Mouse (Mus musculus): ENCODE measurements around the gene Zfyve21. TPM values are rescaled to one million over a fixed set of nuclear protein-coding genes. Genes with fewer than 3 reads are reported as not detected.
A peak's percentile ranks its signal among the peaks of the same experiment; 100 is the strongest.

Zfyve21 gene
- polyA plus RNA-seq (2015; fragmentation: Nextera tagmentation; extraction: Ambion mirVana) = 117 and 125 TPM in 2 replicates

DNA sequence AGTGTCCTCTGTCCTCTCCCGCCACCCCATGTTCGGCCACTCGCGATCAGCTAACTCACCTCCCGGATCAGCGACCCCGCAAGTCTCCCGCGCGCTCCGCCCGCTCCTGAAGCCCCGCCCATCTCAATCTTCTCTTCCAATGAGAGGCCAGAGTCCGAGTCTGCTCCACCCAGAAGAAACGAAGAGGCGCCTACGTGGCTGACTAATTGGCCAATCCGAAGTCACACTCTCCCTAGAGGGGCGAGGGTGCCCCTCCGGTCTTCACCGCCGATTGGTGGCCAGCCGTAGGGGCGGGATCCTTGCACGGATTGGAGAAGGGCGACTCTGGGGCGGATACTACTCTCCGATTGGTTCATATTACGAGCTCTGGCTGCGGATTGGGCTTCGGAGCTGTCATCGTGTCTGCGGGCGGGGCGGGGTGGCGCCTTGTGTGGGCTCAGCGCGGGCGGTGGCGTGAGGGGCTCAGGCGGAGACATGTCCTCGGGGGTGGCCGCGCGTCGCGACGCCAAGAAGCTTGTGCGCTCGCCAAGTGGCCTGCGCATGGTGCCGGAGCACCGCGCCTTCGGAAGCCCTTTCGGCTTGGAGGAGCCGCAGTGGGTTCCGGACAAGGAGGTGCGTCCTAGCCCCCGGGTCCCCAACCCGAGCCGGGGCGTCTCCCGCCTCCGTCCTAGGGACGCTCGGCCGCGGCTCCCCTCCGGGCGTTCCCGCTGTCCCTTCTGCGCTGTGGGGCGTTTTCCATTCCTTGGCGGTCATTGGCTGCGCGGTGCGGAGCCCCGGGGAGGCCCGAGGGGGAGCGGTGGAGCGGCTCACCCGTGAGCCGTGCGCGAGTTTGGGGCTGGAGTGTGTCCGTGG, at the start of gene Zfyve21, which contains the start of gene Xrcc3:
TSS of gene Zfyve21 (plus strand) at position 405 of the 852 bp plus-strand sequence.
TSS of gene Xrcc3 (minus strand) at position 108 of the 852 bp plus-strand sequence.
- peaks cover 66% of the 10 kb centered on the region for H3K4me1 ChIP-seq
- WGBS = under 1% methylated on average over 86 of the region's 87 CpGs

DNA sequence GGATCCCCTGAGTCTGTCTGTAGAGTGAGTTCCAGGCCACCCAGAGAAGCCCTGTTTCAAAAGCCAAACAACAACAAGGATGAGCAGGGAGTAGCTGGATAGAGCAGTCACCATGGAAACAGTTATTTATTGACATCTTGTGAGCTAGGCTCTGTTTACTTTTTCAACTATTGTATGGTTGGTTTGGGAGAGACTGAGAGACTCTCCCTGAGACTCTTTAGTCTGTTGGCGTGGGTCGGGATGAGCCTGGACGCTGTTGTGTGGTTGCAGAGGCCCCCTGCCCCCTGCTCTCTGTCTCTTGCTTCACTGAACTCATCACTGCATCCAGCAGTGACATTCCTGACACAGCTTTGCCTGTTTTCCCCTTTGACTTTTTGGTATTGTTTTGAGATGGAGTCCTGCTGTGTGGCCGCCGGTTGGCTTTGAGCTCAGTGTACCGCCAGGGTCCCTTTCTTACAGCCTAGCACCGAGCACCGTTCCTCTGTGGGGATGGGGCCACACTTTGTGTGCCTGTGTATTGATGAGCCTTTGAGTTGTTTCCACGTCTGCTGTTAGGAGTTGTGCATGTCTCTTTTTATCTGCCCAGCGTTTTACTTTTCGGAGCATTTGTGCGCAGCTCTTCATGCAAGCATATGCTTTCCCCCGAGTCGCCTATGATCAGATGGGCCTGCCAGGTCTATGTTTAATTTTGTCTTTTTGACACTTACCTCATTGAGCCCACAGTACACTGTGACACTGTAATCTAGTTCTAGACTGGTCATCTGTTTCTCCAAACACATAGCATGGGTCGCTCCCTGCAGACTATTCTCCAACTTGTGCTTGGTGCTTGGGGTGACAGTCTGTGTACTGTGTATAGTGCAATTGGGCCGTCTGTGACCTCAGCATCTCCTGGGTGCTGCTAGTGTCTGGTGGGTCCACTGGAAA, 47.4 kb upstream of the Zfyve21 start:
- ATAC-seq (replicated peaks; ENCODE audit: low FRiP score) = peak; percentile 38; the same call in 1 of the 2 replicates
- Histone ChIP-seq H3K27me3 (no peaks in the 10 kb centered on the region), H3K9ac (no peak overlapping the region), H3K27ac (peak overlapping the region; percentile 38; the same call in 1 of the 2 replicates), H3K36me3 (peaks cover 12% of the 10 kb centered on the region), H3K4me3 (replicated peaks) (no peak overlapping the region), H3K4me1 (peaks cover 39% of the 10 kb centered on the region), H3K9me3 (replicated peaks) (no peaks in the 10 kb centered on the region), H3K4me2 (0 out of 2 replicates have a peak overlapping the region, but pooled peaks have one; percentile 3)
- WGBS = 62% methylated on average over 16 of the region's 16 CpGs

More for the DNA sequence above, at the start of gene Zfyve21, which contains the start of gene Xrcc3:
- H3K4me3 ChIP-seq (replicated peaks) = peak within 1 kb of the TSS; percentile 65
- H3K9me3 ChIP-seq (replicated peaks) = no peaks in the 10 kb centered on the region
- peak within 1 kb of the TSS; percentile 96 for H3K27ac ChIP-seq
- peak within 1 kb of the TSS; percentile 69 for H3K9ac ChIP-seq
- peaks cover 13% of the 10 kb centered on the region; the same call in 1 of the 2 replicates for H3K36me3 ChIP-seq
- H3K27me3 ChIP-seq = no peaks in the 10 kb centered on the region
- ATAC-seq (replicated peaks; ENCODE audit: low FRiP score) = peak; percentile 98
- peak within 1 kb of the TSS; percentile 86 for H3K4me2 ChIP-seq

DNA sequence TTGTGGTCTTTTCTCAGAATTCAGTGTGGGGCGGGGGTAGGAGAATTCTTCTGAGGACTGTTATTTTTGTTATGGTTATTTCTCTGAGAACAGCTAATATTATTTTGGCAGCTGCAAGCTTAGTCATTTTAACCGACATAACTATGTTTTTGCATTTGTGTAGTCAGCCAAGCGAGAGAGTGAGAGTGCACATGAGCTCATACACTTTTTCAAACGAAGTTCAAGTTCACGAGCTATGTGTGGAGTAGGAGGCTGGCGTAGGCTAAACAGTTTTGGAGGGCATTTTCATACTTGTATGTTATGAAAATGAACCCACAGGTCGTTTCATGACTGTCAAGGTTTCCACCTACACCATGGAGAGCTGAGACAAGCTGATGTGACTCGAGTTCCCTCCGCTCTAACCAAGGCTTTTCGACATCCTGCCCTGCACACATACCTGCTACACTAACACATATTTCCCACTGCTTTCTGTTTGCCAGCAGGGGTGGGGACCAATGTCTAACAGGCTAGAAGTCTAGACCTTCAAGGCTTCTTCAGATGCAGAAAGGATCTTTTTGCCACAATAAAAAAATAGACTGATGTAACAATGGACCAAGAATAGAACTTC, 45.5 kb upstream of the Zfyve21 start:
- Histone ChIP-seq H3K9me3 (replicated peaks) (no peaks in the 10 kb centered on the region), H3K4me1 (peaks cover 39% of the 10 kb centered on the region), H3K4me3 (replicated peaks) (no peak overlapping the region), H3K9ac (no peak overlapping the region), H3K27me3 (no peaks in the 10 kb centered on the region), H3K4me2 (no peak overlapping the region), H3K27ac (no peak overlapping the region), H3K36me3 (peaks cover 23% of the 10 kb centered on the region)
- ATAC-seq (replicated peaks; ENCODE audit: low FRiP score) = no peak
- WGBS = 86% methylated on average over 10 of the region's 10 CpGs

DNA sequence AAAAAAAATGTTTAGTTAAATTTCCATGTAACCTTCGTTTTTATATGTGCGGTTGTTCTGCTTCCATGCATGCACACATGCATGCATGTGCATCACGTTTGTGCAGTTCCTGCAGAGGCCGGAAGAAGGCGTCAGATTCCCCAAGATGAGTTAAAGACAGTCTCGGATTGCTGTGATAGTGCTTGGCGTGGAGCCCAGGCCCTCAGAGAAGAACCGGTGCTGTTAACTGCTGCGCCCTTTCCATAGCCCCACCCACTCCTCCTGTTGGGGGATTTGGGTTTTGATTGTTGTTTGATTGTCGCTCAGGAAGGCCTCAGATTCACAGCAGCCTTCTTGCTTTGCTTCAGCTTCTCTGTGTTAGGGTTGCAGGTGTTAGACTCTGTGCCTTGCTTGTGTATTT, 44.7 kb upstream of the Zfyve21 start:
- no peak for ATAC-seq (replicated peaks; ENCODE audit: low FRiP score)
- no peak overlapping the region for H3K9ac ChIP-seq
- no peaks in the 10 kb centered on the region for H3K27me3 ChIP-seq
- no peak overlapping the region for H3K4me3 ChIP-seq (replicated peaks)
- H3K36me3 ChIP-seq = peaks cover 30% of the 10 kb centered on the region
- H3K4me2 ChIP-seq = no peak overlapping the region
- WGBS = 33% methylated on average over 10 of the region's 10 CpGs
- no peaks in the 10 kb centered on the region for H3K9me3 ChIP-seq (replicated peaks)
- H3K27ac ChIP-seq = peak overlapping the region; percentile 45
- H3K4me1 ChIP-seq = peaks cover 39% of the 10 kb centered on the region

DNA sequence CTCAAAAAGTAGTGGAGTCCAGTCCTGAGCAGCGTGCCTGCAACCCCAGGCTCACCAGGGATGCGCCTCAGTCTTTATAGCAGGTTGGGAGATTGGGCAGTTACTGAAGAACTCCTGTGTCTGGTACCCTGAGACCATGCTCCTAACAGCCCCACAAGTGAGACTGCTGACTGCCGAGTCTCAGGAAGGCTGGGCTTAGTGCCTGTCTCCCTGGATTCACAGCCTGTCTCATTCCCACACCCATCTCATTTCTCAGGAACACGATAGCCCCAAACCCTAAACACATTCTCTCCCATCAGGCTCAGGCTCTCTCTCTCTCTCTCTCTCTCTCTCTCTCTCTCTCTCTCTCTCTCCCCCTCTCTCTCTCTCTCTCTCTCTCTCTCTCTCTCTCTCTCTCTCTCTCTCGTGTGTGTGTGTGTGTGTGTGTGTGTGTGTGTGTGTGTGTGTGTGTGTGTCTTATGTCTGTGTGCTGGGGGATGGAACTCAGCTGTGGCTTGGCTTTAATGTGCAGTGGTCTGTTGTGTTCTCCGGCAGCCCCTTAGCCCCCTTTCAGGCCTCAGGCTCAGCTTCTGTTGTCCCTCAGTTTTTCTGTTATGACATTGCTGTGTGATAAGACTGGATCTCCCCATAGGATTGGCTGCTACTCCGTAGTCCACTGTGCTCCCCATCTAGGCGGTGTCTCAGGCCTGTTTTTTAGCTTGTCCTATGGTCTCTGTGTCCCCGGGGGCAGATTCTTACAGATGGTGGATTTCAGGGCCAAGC, 44.0 kb upstream of the Zfyve21 start:
- 60% methylated on average over 8 of the region's 9 CpGs for WGBS
- Histone ChIP-seq H3K4me1 (peaks cover 39% of the 10 kb centered on the region), H3K9me3 (replicated peaks) (no peaks in the 10 kb centered on the region), H3K4me3 (replicated peaks) (no peak overlapping the region), H3K36me3 (peaks cover 37% of the 10 kb centered on the region), H3K9ac (no peak overlapping the region), H3K27ac (peak overlapping the region; percentile 45), H3K4me2 (no peak overlapping the region), H3K27me3 (no peaks in the 10 kb centered on the region)
- ATAC-seq (replicated peaks; ENCODE audit: low FRiP score) = no peak

DNA sequence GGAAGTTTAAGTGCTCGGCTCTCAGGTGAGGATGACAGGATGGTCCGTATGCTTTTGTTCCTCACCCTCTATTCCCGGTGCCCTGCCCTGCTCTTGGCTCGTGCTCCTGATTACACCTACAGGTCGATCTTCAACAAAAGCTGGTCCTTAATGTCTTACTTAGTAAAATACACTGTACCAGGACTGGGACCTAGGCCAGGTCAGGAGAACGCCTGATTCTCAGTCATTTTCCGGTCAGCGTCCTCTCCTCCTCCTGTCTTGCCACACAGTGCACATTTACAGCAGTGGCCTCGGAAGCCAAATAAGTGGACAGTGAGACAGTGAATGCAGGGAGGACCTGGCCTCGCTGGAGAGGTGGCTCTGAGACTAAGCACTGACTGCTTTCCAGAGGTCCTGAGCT, 43.3 kb upstream of the Zfyve21 start:
- 83% methylated on average over 10 of the region's 10 CpGs for WGBS
- H3K36me3 ChIP-seq = peaks cover 43% of the 10 kb centered on the region
- H3K4me3 ChIP-seq (replicated peaks) = no peak overlapping the region
- ATAC-seq (replicated peaks; ENCODE audit: low FRiP score) = no peak
- no peak overlapping the region for H3K4me2 ChIP-seq
- H3K27me3 ChIP-seq = no peaks in the 10 kb centered on the region
- H3K9me3 ChIP-seq (replicated peaks) = no peaks in the 10 kb centered on the region
- 0 out of 2 replicates have a peak overlapping the region, but pooled peaks have one; percentile 32 for H3K27ac ChIP-seq
- no peak overlapping the region for H3K9ac ChIP-seq
- peaks cover 36% of the 10 kb centered on the region for H3K4me1 ChIP-seq

DNA sequence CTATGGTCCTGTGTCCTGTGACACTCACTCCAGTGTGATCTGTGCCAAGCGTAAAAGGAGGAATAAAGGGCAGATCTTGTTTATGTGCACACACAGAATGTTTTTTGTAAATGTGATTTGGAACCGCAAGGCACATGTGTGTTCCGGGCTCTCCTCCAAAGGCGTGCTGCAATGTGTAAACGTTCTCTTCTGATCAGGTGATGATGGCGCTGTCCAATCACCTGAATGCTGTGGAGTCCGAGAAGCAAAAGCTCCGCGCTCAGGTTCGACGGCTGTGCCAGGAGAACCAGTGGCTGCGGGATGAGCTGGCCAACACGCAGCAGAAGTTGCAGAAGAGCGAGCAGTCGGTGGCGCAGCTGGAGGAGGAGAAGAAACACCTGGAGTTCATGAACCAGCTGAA, 39.8 kb upstream of the Zfyve21 start:
- no peaks in the 10 kb centered on the region for H3K9me3 ChIP-seq (replicated peaks)
- no peak for ATAC-seq (replicated peaks; ENCODE audit: low FRiP score)
- no peak overlapping the region for H3K27ac ChIP-seq
- H3K4me1 ChIP-seq = peaks cover 10% of the 10 kb centered on the region
- peaks cover 78% of the 10 kb centered on the region for H3K36me3 ChIP-seq
- no peak overlapping the region for H3K4me2 ChIP-seq
- WGBS = 79% methylated on average over 16 of the region's 16 CpGs
- no peak overlapping the region for H3K9ac ChIP-seq
- H3K27me3 ChIP-seq = no peaks in the 10 kb centered on the region
- no peak overlapping the region for H3K4me3 ChIP-seq (replicated peaks)

DNA sequence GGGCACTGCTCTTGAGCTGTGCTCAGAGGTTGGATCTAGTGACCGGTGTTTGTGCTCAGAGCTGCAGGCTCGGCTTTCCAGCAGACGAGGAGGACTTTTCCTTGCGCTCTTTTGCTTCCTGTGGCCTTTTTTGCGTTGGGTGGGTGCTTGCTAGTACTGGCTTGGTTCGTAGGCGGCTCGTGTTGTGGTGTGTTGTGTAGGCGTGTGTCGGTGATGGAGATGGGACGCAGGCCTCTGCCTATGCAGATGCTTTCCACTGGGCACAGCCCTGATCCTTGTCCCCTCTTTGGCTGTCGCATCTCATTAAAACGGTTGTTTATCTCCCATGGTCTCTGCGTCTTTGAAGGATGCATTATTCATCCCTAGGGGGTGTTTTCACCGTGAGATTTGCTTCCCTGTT, 39.1 kb upstream of the Zfyve21 start:
- Histone ChIP-seq H3K4me2 (no peak overlapping the region), H3K27ac (no peak overlapping the region), H3K9me3 (replicated peaks) (no peaks in the 10 kb centered on the region), H3K9ac (no peak overlapping the region), H3K4me1 (peaks cover 3% of the 10 kb centered on the region), H3K27me3 (no peaks in the 10 kb centered on the region), H3K36me3 (peaks cover 85% of the 10 kb centered on the region), H3K4me3 (replicated peaks) (no peak overlapping the region)
- no peak for ATAC-seq (replicated peaks; ENCODE audit: low FRiP score)
- whole genome bisulfite sequencing = 82% methylated on average over 15 of the region's 15 CpGs

DNA sequence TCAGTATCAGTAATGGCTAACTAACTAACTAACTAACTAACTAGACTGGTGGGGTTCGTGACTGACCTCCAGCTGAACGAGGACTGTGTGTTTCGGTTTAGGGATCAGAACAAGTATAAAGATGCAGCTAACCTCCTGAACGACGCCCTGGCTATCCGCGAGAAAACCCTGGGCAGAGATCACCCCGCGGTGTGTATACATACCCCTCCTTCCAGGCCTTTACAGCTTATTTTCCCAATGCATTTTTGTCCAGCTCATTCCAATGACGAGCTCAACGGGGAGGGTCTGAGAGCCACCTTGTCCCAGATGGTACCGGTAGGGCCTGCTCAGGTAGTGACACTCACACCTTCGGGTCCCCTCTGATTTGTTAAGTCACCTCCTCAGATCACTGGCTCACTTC, 36.1 kb upstream of the Zfyve21 start:
- Histone ChIP-seq H3K36me3 (peaks cover 98% of the 10 kb centered on the region), H3K27me3 (no peaks in the 10 kb centered on the region), H3K4me3 (replicated peaks) (no peak overlapping the region), H3K4me1 (no peaks in the 10 kb centered on the region; the same call in 1 of the 2 replicates), H3K9me3 (replicated peaks) (no peaks in the 10 kb centered on the region), H3K9ac (no peak overlapping the region), H3K4me2 (no peak overlapping the region), H3K27ac (peak overlapping the region; percentile 14; the same call in 1 of the 2 replicates)
- ATAC-seq (replicated peaks; ENCODE audit: low FRiP score) = no peak; the same call in 1 of the 2 replicates
- 87% methylated on average over 13 of the region's 13 CpGs for WGBS

DNA sequence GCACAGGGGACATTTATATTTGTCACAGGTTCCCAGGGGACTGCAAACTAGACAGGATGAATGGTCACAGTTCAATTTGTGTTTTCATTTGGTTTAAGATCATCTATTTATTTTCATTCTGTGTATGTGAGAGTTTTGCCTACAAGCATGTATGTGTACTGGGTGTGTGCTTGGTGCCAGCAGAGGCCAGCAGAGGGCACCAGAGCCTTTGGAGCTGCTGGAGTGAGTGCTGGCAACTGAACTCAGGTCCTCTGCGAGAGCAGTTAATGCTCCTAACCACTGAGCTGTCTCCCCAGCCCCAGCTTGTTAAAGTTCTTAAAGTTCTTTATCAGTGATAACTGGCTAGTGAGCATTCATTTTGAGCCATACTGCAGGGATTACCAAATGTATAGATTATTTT, 34.4 kb upstream of the Zfyve21 start:
- 93% methylated on average over 1 of the region's 1 CpGs for WGBS
- no peaks in the 10 kb centered on the region; the same call in 1 of the 2 replicates for H3K4me1 ChIP-seq
- H3K4me3 ChIP-seq (replicated peaks) = no peak overlapping the region
- peaks cover 97% of the 10 kb centered on the region for H3K36me3 ChIP-seq
- no peak overlapping the region for H3K4me2 ChIP-seq
- H3K27me3 ChIP-seq = no peaks in the 10 kb centered on the region
- H3K9me3 ChIP-seq (replicated peaks) = no peaks in the 10 kb centered on the region
- no peak overlapping the region for H3K9ac ChIP-seq
- H3K27ac ChIP-seq = no peak overlapping the region
- no peak for ATAC-seq (replicated peaks; ENCODE audit: low FRiP score)

DNA sequence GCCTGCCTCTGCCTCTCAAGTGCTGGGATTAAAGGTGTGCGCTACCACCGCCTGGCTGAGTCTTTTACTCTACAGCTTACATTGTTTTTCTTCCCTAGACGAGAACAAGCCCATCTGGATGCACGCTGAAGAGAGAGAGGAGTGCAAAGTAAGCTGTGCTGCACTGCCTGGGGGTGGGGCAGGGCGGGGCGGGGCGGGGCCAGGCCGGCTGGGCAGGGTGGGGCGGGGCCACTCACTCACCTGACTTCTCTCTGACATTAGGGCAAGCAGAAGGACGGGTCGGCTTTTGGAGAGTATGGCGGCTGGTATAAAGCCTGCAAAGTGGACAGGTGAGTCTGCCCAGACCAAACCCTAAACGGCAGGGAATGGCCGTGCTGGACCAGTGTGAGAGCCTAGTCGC, 28.8 kb upstream of the Zfyve21 start:
- H3K27me3 ChIP-seq = no peaks in the 10 kb centered on the region
- H3K9ac ChIP-seq = no peak overlapping the region
- H3K27ac ChIP-seq = no peak overlapping the region
- no peaks in the 10 kb centered on the region for H3K4me1 ChIP-seq
- H3K4me2 ChIP-seq = no peak overlapping the region
- no peak for ATAC-seq (replicated peaks; ENCODE audit: low FRiP score)
- H3K4me3 ChIP-seq (replicated peaks) = no peak overlapping the region
- WGBS = 68% methylated on average over 15 of the region's 15 CpGs
- H3K36me3 ChIP-seq = peaks cover 97% of the 10 kb centered on the region
- H3K9me3 ChIP-seq (replicated peaks) = no peaks in the 10 kb centered on the region
